Mouse (Mus musculus) frontal cortex, postnatal 25 days (tissue): ENCODE results near the gene Gm13889.

ENCODE experiments used
- DNase-seq, 2 experiments: peaks; one replicate each; pipeline ENCODE4 v3.0.0; 2022; ENCODE audit warnings: low spot score in 2 of 2

The Gm13889 gene

GRCm38 (mm10) chr2:93956908-93957784, at the start of gene Gm13889:
TSS of gene Gm13889 (minus strand) at chr2:93957201.
- peak; percentile 76 to 78 for DNase-seq

GRCm38 (mm10) chr2:94002331-94002730, 45.3 kb upstream of the Gm13889 start:
- peak; percentile 90 to 94 for DNase-seq

- DNase-seq, result no peak
Observed at GRCm38 (mm10) chr2:94001918-94002317, 44.9 kb upstream of the Gm13889 start.

GRCm38 (mm10) chr2:94001411-94001810, 44.4 kb upstream of the Gm13889 start:
- no peak for DNase-seq

GRCm38 (mm10) chr2:93996254-93996653, 39.3 kb upstream of the Gm13889 start, which contains the start of gene Gm27027:
TSS of gene Gm27027 (minus strand) at chr2:93996354.
- no peak for DNase-seq

- no peak for DNase-seq
Observed at GRCm38 (mm10) chr2:93992810-93993209, 35.8 kb upstream of the Gm13889 start.

- no peak for DNase-seq
Observed at GRCm38 (mm10) chr2:93992259-93992658, 35.3 kb upstream of the Gm13889 start.

- no peak for DNase-seq
Observed at GRCm38 (mm10) chr2:93991336-93991735, 34.3 kb upstream of the Gm13889 start.

GRCm38 (mm10) chr2:93988440-93988839, 31.4 kb upstream of the Gm13889 start:
- no peak for DNase-seq

- no peak for DNase-seq
Observed at GRCm38 (mm10) chr2:93982457-93983235, 25.6 kb upstream of the Gm13889 start.

- no peak for DNase-seq
Observed at GRCm38 (mm10) chr2:93979249-93980120, 22.5 kb upstream of the Gm13889 start.

- peak in 1 of 2 experiments; percentile 35 for DNase-seq
Observed at GRCm38 (mm10) chr2:93976436-93977252, 19.6 kb upstream of the Gm13889 start.

GRCm38 (mm10) chr2:93975526-93976435, 18.8 kb upstream of the Gm13889 start:
- no peak for DNase-seq

- DNase-seq, result no peak
Observed at GRCm38 (mm10) chr2:93975041-93975440, 18.0 kb upstream of the Gm13889 start.

- no peak for DNase-seq
Observed at GRCm38 (mm10) chr2:93971647-93972046, 14.6 kb upstream of the Gm13889 start.

- DNase-seq, result no peak
Observed at GRCm38 (mm10) chr2:93964494-93965160, 7.6 kb upstream of the Gm13889 start.

GRCm38 (mm10) chr2:93963802-93964201, 6.8 kb upstream of the Gm13889 start:
- DNase-seq, result no peak

- no peak for DNase-seq
Observed at GRCm38 (mm10) chr2:93961716-93962115, 4.7 kb upstream of the Gm13889 start.

- no peak for DNase-seq
Observed at GRCm38 (mm10) chr2:93959346-93959745, 2.3 kb upstream of the Gm13889 start.
